Mouse (Mus musculus) forebrain, embryonic 11.5 days (tissue): ENCODE results near the gene Stra6l. TPM values are rescaled to one million over a fixed set of nuclear protein-coding genes. Genes with fewer than 3 reads are reported as not detected.

ENCODE experiments used
- ATAC-seq: fragments of 200-750 bp; cut with Nextera tagmentation; replicated peaks from 2 replicates; pipeline ENCODE4 v1.8.0; 2017; ENCODE audit warnings: moderate TSS enrichment; ENCODE audit not compliant: low FRiP score
- DNase-seq: peaks from one replicate; pipeline ENCODE4 v3.0.0-alpha.2; 2017; ENCODE audit warnings: low spot score
- H3K27ac ChIP-seq: fragments of 300-500 bp; sonication (generic); 2 replicates; pipeline ENCODE4 v1.5.1; 2014; ENCODE audit warnings: low read depth, low read length
- H3K27me3 ChIP-seq: fragments of 300-500 bp; sonication (generic); 2 replicates; pipeline ENCODE4 v1.6.1; 2014; ENCODE audit warnings: mild to moderate bottlenecking, low read length, mixed read lengths; ENCODE audit not compliant: control insufficient read depth, insufficient read depth
- H3K36me3 ChIP-seq: fragments of 300-500 bp; sonication (generic); 2 replicates; pipeline ENCODE4 v1.6.1; 2014; ENCODE audit warnings: mild to moderate bottlenecking, low read length, moderate library complexity, mixed read lengths; ENCODE audit not compliant: control insufficient read depth, insufficient read depth
- H3K4me1 ChIP-seq: fragments of 300-500 bp; sonication (generic); replicated peaks from 2 replicates; pipeline ENCODE4 v1.6.1; 2014; ENCODE audit warnings: low read length, mixed read lengths; ENCODE audit not compliant: control insufficient read depth, insufficient read depth
- H3K4me2 ChIP-seq: fragments of 300-500 bp; sonication (generic); 2 replicates; pipeline ENCODE4 v1.6.1; 2014; ENCODE audit warnings: low read depth, mild to moderate bottlenecking, low read length, moderate library complexity, mixed read lengths; ENCODE audit not compliant: severe bottlenecking
- H3K4me3 ChIP-seq: fragments of 300-500 bp; sonication (generic); 2 replicates; pipeline ENCODE4 v1.5.1; 2014; ENCODE audit warnings: low read depth, low read length
- H3K9ac ChIP-seq: fragments of 300-500 bp; sonication (generic); 2 replicates; pipeline ENCODE4 v1.6.1; 2014; ENCODE audit warnings: low read length
- H3K9me3 ChIP-seq: fragments of 300-500 bp; sonication (generic); 2 replicates; pipeline ENCODE4 v1.6.1; 2016; ENCODE audit warnings: low read length, mixed read lengths; ENCODE audit not compliant: control insufficient read depth
- WGBS: fragments of 180-500 bp; shearing (Covaris S2); extraction: QIAGEN DNeasy Blood & Tissue Kit; methylation state at CpG from one replicate; pipeline ENCODE4 v1.1.7; 2014; 5-methylcytosine and 5-hydroxymethylcytosine counted together
- polyA plus RNA-seq: library from polyadenylated mRNA; unstranded; fragments of >200 nt; fragmentation: Nextera tagmentation; extraction: Ambion mirVana; gene quantifications from 2 replicates; pipeline ENCODE4 v1.2.1, GENCODE M21; 2014

Gene Stra6l
- polyA plus RNA-seq, 1 experiment from 2014 or later, result 0.56 TPM

GRCm38 (mm10) chr4:45829907-45830759 lies 18.3 kb upstream of the Stra6l start:
- Histone ChIP-seq H3K27ac (peak overlapping the region; percentile 76), H3K4me2 (peak overlapping the region; percentile 5; the same call in 1 of the 2 replicates), H3K9ac (peak overlapping the region; percentile 28), H3K4me3 (no peak overlapping the region), H3K27me3 (peaks cover 31% of the 10 kb centered on the region), H3K36me3 (no peaks in the 10 kb centered on the region), H3K4me1 (peaks cover 23% of the 10 kb centered on the region; the same call in 1 of the 2 replicates), H3K9me3 (no peaks in the 10 kb centered on the region)
- WGBS, result 21% methylated on average over 13 of the region's 13 CpGs
- DNase-seq (peak; percentile 60), ATAC-seq (peak; percentile 64)

GRCm38 (mm10) chr4:45831996-45832395 lies 16.5 kb upstream of the Stra6l start:
- no peak overlapping the region for H3K4me2 ChIP-seq
- ATAC-seq (no peak), DNase-seq (no peak)
- no peaks in the 10 kb centered on the region for H3K9me3 ChIP-seq
- peaks cover 19% of the 10 kb centered on the region; the same call in 1 of the 2 replicates for H3K4me1 ChIP-seq
- H3K4me3 ChIP-seq, result no peak overlapping the region
- peaks cover 16% of the 10 kb centered on the region for H3K27me3 ChIP-seq
- no peaks in the 10 kb centered on the region for H3K36me3 ChIP-seq
- WGBS, result 92% methylated on average over 7 of the region's 7 CpGs
- no peak overlapping the region for H3K27ac ChIP-seq
- H3K9ac ChIP-seq, result no peak overlapping the region

- WGBS, result 35% methylated on average over 5 of the region's 5 CpGs
- peaks cover 3% of the 10 kb centered on the region; the same call in 1 of the 2 replicates for H3K27me3 ChIP-seq
Observed at GRCm38 (mm10) chr4:45833461-45833860, 15.0 kb upstream of the Stra6l start.

GRCm38 (mm10) chr4:45844355-45844754 lies 4.1 kb upstream of the Stra6l start:
- no peaks in the 10 kb centered on the region for H3K36me3 ChIP-seq
- H3K27me3 ChIP-seq, result 0 out of 2 replicates have a peak, but pooled peaks cover 2% of the 10 kb centered on the region
- H3K9ac ChIP-seq, result no peak overlapping the region
- H3K4me3 ChIP-seq, result no peak overlapping the region
- H3K4me2 ChIP-seq, result no peak overlapping the region
- 47% methylated on average over 14 of the region's 14 CpGs for WGBS
- no peak overlapping the region for H3K27ac ChIP-seq
- peak; percentile 74 for DNase-seq
- no peak for ATAC-seq
- no peaks in the 10 kb centered on the region for H3K9me3 ChIP-seq
- peaks cover under 1% of the 10 kb centered on the region; the same call in 1 of the 2 replicates for H3K4me1 ChIP-seq

More at GRCm38 (mm10) chr4:45833461-45833860, 15.0 kb upstream of the Stra6l start:
- Histone ChIP-seq H3K4me3 (no peak overlapping the region), H3K4me1 (peaks cover 17% of the 10 kb centered on the region; the same call in 1 of the 2 replicates), H3K36me3 (no peaks in the 10 kb centered on the region), H3K9me3 (no peaks in the 10 kb centered on the region), H3K27ac (no peak overlapping the region), H3K4me2 (no peak overlapping the region), H3K9ac (no peak overlapping the region)
- DNase-seq (no peak), ATAC-seq (no peak)

GRCm38 (mm10) chr4:45846263-45846662 lies 2.2 kb upstream of the Stra6l start:
- H3K9me3 ChIP-seq, result no peaks in the 10 kb centered on the region
- peaks cover 3% of the 10 kb centered on the region; the same call in 1 of the 2 replicates for H3K4me1 ChIP-seq
- no peak overlapping the region for H3K27ac ChIP-seq
- no peak overlapping the region for H3K4me3 ChIP-seq
- no peak overlapping the region for H3K4me2 ChIP-seq
- no peak for ATAC-seq
- WGBS, result 92% methylated on average over 2 of the region's 2 CpGs
- DNase-seq, result no peak
- H3K9ac ChIP-seq, result no peak overlapping the region
- no peaks in the 10 kb centered on the region for H3K36me3 ChIP-seq
- peaks cover 4% of the 10 kb centered on the region; the same call in 1 of the 2 replicates for H3K27me3 ChIP-seq

- no peak for DNase-seq
- peaks cover 4% of the 10 kb centered on the region; the same call in 1 of the 2 replicates for H3K27me3 ChIP-seq
- H3K9ac ChIP-seq, result no peak overlapping the region
- H3K4me3 ChIP-seq, result no peak overlapping the region
- no peaks in the 10 kb centered on the region for H3K9me3 ChIP-seq
- no peak for ATAC-seq
- H3K4me1 ChIP-seq, result peaks cover 3% of the 10 kb centered on the region; the same call in 1 of the 2 replicates
- H3K4me2 ChIP-seq, result no peak overlapping the region
- 47% methylated on average over 10 of the region's 10 CpGs for WGBS
- H3K36me3 ChIP-seq, result no peaks in the 10 kb centered on the region
- no peak overlapping the region for H3K27ac ChIP-seq
Observed at GRCm38 (mm10) chr4:45848825-45849156, 327 bp downstream of the Stra6l start.

- Histone ChIP-seq H3K4me3 (no peak overlapping the region), H3K27me3 (peaks cover 4% of the 10 kb centered on the region; the same call in 1 of the 2 replicates), H3K27ac (no peak overlapping the region), H3K4me1 (peaks cover 3% of the 10 kb centered on the region; the same call in 1 of the 2 replicates), H3K9ac (no peak overlapping the region), H3K36me3 (no peaks in the 10 kb centered on the region), H3K9me3 (no peaks in the 10 kb centered on the region), H3K4me2 (no peak overlapping the region)
- ATAC-seq (0 out of 2 replicates have a peak, but pooled peaks have one; percentile 12), DNase-seq (no peak)
- 22% methylated on average over 1 of the region's 1 CpGs for WGBS
Observed at GRCm38 (mm10) chr4:45849419-45849818, 955 bp downstream of the Stra6l start.

GRCm38 (mm10) chr4:45851640-45852051 lies 3.2 kb downstream of the Stra6l start:
- no peak for DNase-seq
- no peaks in the 10 kb centered on the region for H3K36me3 ChIP-seq
- peaks cover 3% of the 10 kb centered on the region; the same call in 1 of the 2 replicates for H3K4me1 ChIP-seq
- no peak overlapping the region for H3K27ac ChIP-seq
- no peak overlapping the region for H3K9ac ChIP-seq
- H3K27me3 ChIP-seq, result peaks cover 4% of the 10 kb centered on the region; the same call in 1 of the 2 replicates
- H3K4me2 ChIP-seq, result no peak overlapping the region
- WGBS, result 45% methylated on average over 3 of the region's 3 CpGs
- no peaks in the 10 kb centered on the region for H3K9me3 ChIP-seq
- no peak for ATAC-seq
- no peak overlapping the region for H3K4me3 ChIP-seq
